Mouse (Mus musculus) mouse trophoblast stem cell (cell line): Measurements from ENCODE around the gene Scgb1b10.
"Not testable (repeated sequence)": the region's sequence is repeated elsewhere in the genome, so short reads cannot be mapped to it uniquely, and the experiment has no call there.

ENCODE experiments used
- in situ Hi-C, 2 experiments: fragments of 300-500 bp; cut with MseI, MboI; formaldehyde crosslinking; loops; 2 replicates in 1 of 2; 3 replicates in 1 of 2; pipeline ENCODE4 v1.15.1; 2025

The Scgb1b10 gene

GRCm38 (mm10) chr7:32100553-32100952 lies at the start of gene Scgb1b10:
Gene Scgb1b10 (plus strand): TSS chr7:32100853.
- in situ Hi-C loops: not testable (repeated sequence)
